Mouse (Mus musculus) liver, embryonic 15.5 days (tissue): Measurements from ENCODE around the gene Psmb10. TPM values are rescaled to one million over a fixed set of nuclear protein-coding genes. Genes with fewer than 3 reads are reported as not detected.

Experiments used
- ATAC-seq: fragments of 200-750 bp; cut with Nextera tagmentation; 2 replicates; pipeline ENCODE4 v1.8.0; 2017; ENCODE audit warnings: moderate number of reproducible peaks, mild to moderate bottlenecking, moderate library complexity; ENCODE audit not compliant: insufficient read depth
- H3K27ac ChIP-seq: fragments of 300-500 bp; sonication (generic); replicated peaks from 2 replicates; pipeline ENCODE4 v1.5.1; 2015; ENCODE audit warnings: mild to moderate bottlenecking, inconsistent platforms
- H3K27me3 ChIP-seq: fragments of 300-500 bp; sonication (generic); 2 replicates; pipeline ENCODE4 v1.6.1; 2015; ENCODE audit warnings: mild to moderate bottlenecking, inconsistent platforms
- H3K36me3 ChIP-seq: fragments of 300-500 bp; sonication (generic); replicated peaks from 2 replicates; pipeline ENCODE4 v1.6.1; 2015; ENCODE audit warnings: moderate library complexity, mild to moderate bottlenecking, inconsistent platforms
- H3K4me1 ChIP-seq: fragments of 300-500 bp; sonication (generic); replicated peaks from 2 replicates; pipeline ENCODE4 v1.6.1; 2015; ENCODE audit warnings: inconsistent platforms
- H3K4me2 ChIP-seq: fragments of 300-500 bp; sonication (generic); 2 replicates; pipeline ENCODE4 v1.6.1; 2015; ENCODE audit warnings: moderate library complexity, mild to moderate bottlenecking, inconsistent platforms
- H3K4me3 ChIP-seq: fragments of 300-500 bp; sonication (generic); replicated peaks from 2 replicates; pipeline ENCODE4 v1.5.1; 2015; ENCODE audit warnings: mild to moderate bottlenecking, inconsistent platforms
- H3K9ac ChIP-seq: fragments of 300-500 bp; sonication (generic); 2 replicates; pipeline ENCODE4 v1.6.1; 2015; ENCODE audit warnings: moderate library complexity, mild to moderate bottlenecking, inconsistent platforms
- H3K9me3 ChIP-seq: fragments of 300-500 bp; sonication (generic); replicated peaks from 2 replicates; pipeline ENCODE4 v1.6.1; 2016; ENCODE audit warnings: inconsistent platforms
- WGBS: fragments of 180-500 bp; shearing (Covaris S2); methylation state at CpG from one replicate; pipeline ENCODE4 v1.1.7; 2015; ENCODE audit warnings: mixed read lengths; ENCODE audit not compliant: insufficient replicate concordance; 5-methylcytosine and 5-hydroxymethylcytosine counted together
- polyA plus RNA-seq: library from polyadenylated mRNA; unstranded; fragments of >200 nt; fragmentation: Nextera tagmentation; extraction: Ambion mirVana; gene quantifications from 2 replicates; pipeline ENCODE4 v1.2.1, GENCODE M21; 2015

Psmb10 gene
- polyA plus RNA-seq, 1 experiment from 2014 or later, result 45.0 TPM

GRCm38 (mm10) chr8:105937496-105938305 is 543 bp downstream of the Psmb10 start:
- WGBS, result under 1% methylated on average over 33 of the region's 33 CpGs
- ATAC-seq, result peak; percentile 14
- Histone ChIP-seq H3K9ac (peak overlapping the region; percentile 72), H3K4me2 (peak overlapping the region; percentile 93), H3K4me3 (peak overlapping the region; percentile 72), H3K27me3 (no peaks in the 10 kb centered on the region), H3K4me1 (peaks cover 34% of the 10 kb centered on the region), H3K27ac (peak overlapping the region; percentile 82), H3K36me3 (0 out of 2 replicates have a peak, but pooled peaks cover 10% of the 10 kb centered on the region), H3K9me3 (no peaks in the 10 kb centered on the region)

GRCm38 (mm10) chr8:105936866-105937475 is 1.3 kb downstream of the Psmb10 start:
- H3K36me3 ChIP-seq, result 0 out of 2 replicates have a peak, but pooled peaks cover 10% of the 10 kb centered on the region
- no peaks in the 10 kb centered on the region for H3K27me3 ChIP-seq
- no peaks in the 10 kb centered on the region for H3K9me3 ChIP-seq
- peak; percentile 71 for ATAC-seq
- peak overlapping the region; percentile 72 for H3K4me3 ChIP-seq
- peaks cover 34% of the 10 kb centered on the region for H3K4me1 ChIP-seq
- peak overlapping the region; percentile 93 for H3K4me2 ChIP-seq
- peak overlapping the region; percentile 72 for H3K9ac ChIP-seq
- peak overlapping the region; percentile 82 for H3K27ac ChIP-seq
- WGBS, result 1% methylated on average over 30 of the region's 30 CpGs

- 20% methylated on average over 7 of the region's 7 CpGs for WGBS
- Histone ChIP-seq H3K9me3 (no peaks in the 10 kb centered on the region), H3K27me3 (no peaks in the 10 kb centered on the region), H3K4me2 (peak overlapping the region; percentile 93), H3K9ac (peak overlapping the region; percentile 72), H3K4me1 (peaks cover 34% of the 10 kb centered on the region), H3K4me3 (peak overlapping the region; percentile 72), H3K27ac (peak overlapping the region; percentile 82), H3K36me3 (0 out of 2 replicates have a peak, but pooled peaks cover 10% of the 10 kb centered on the region)
- no peak for ATAC-seq
These were observed 2.2 kb downstream of the Psmb10 start for GRCm38 (mm10) chr8:105935863-105936603.

GRCm38 (mm10) chr8:105935105-105935504 is 3.1 kb downstream of the Psmb10 start:
- Histone ChIP-seq H3K4me2 (peak overlapping the region; percentile 27; the same call in 1 of the 2 replicates), H3K9ac (no peak overlapping the region), H3K4me3 (no peak overlapping the region), H3K27me3 (no peaks in the 10 kb centered on the region), H3K36me3 (peaks cover 14% of the 10 kb centered on the region; the same call in 1 of the 2 replicates), H3K9me3 (no peaks in the 10 kb centered on the region), H3K27ac (peak overlapping the region; percentile 82), H3K4me1 (peaks cover 41% of the 10 kb centered on the region)
- WGBS, result 21% methylated on average over 6 of the region's 6 CpGs
- ATAC-seq, result no peak

- WGBS, result 76% methylated on average over 2 of the region's 2 CpGs
- no peaks in the 10 kb centered on the region for H3K9me3 ChIP-seq
- no peak for ATAC-seq
- H3K36me3 ChIP-seq, result peaks cover 17% of the 10 kb centered on the region
- H3K4me1 ChIP-seq, result peaks cover 38% of the 10 kb centered on the region
- H3K27ac ChIP-seq, result no peak within 1 kb of the TSS
- no peak within 1 kb of the TSS for H3K4me2 ChIP-seq
- no peaks in the 10 kb centered on the region for H3K27me3 ChIP-seq
- H3K4me3 ChIP-seq, result no peak within 1 kb of the TSS
- no peak within 1 kb of the TSS for H3K9ac ChIP-seq
These were observed 4.5 kb downstream of the Psmb10 start, which contains the start of gene Ctrl for GRCm38 (mm10) chr8:105933762-105934161. Gene Ctrl (minus strand): TSS chr8:105933862.

GRCm38 (mm10) chr8:105932525-105932924 is 5.7 kb downstream of the Psmb10 start:
- Histone ChIP-seq H3K36me3 (peaks cover 18% of the 10 kb centered on the region), H3K9ac (no peak overlapping the region), H3K4me3 (no peak overlapping the region), H3K27ac (no peak overlapping the region), H3K4me2 (no peak overlapping the region), H3K4me1 (peaks cover 34% of the 10 kb centered on the region), H3K27me3 (no peaks in the 10 kb centered on the region), H3K9me3 (no peaks in the 10 kb centered on the region)
- WGBS, result 84% methylated on average over 11 of the region's 11 CpGs
- ATAC-seq, result no peak

GRCm38 (mm10) chr8:105931271-105931670 is 7.0 kb downstream of the Psmb10 start:
- Histone ChIP-seq H3K4me2 (no peak overlapping the region), H3K4me3 (no peak overlapping the region), H3K9me3 (no peaks in the 10 kb centered on the region), H3K4me1 (peaks cover 28% of the 10 kb centered on the region), H3K27me3 (no peaks in the 10 kb centered on the region), H3K9ac (no peak overlapping the region), H3K27ac (no peak overlapping the region), H3K36me3 (peaks cover 22% of the 10 kb centered on the region)
- 89% methylated on average over 3 of the region's 3 CpGs for WGBS
- no peak for ATAC-seq

- no peaks in the 10 kb centered on the region for H3K9me3 ChIP-seq
- no peak overlapping the region for H3K4me3 ChIP-seq
- peak; percentile 36; the same call in 1 of the 2 replicates for ATAC-seq
- H3K27ac ChIP-seq, result no peak overlapping the region
- no peak overlapping the region for H3K9ac ChIP-seq
- H3K4me1 ChIP-seq, result peaks cover 21% of the 10 kb centered on the region
- WGBS, result 15% methylated on average over 8 of the region's 8 CpGs
- peaks cover 22% of the 10 kb centered on the region for H3K36me3 ChIP-seq
- H3K4me2 ChIP-seq, result no peak overlapping the region
- no peaks in the 10 kb centered on the region for H3K27me3 ChIP-seq
These were observed 7.6 kb downstream of the Psmb10 start for GRCm38 (mm10) chr8:105930602-105931001.

GRCm38 (mm10) chr8:105925123-105925522 is 13.1 kb downstream of the Psmb10 start:
- peaks cover 10% of the 10 kb centered on the region for H3K4me1 ChIP-seq
- WGBS, result 67% methylated on average over 3 of the region's 3 CpGs
- ATAC-seq, result no peak
- no peak overlapping the region for H3K9ac ChIP-seq
- no peak overlapping the region for H3K27ac ChIP-seq
- no peak overlapping the region for H3K4me2 ChIP-seq
- H3K36me3 ChIP-seq, result peaks cover 21% of the 10 kb centered on the region
- no peak overlapping the region for H3K4me3 ChIP-seq
- H3K27me3 ChIP-seq, result no peaks in the 10 kb centered on the region
- H3K9me3 ChIP-seq, result no peaks in the 10 kb centered on the region

GRCm38 (mm10) chr8:105919390-105919789 is 18.9 kb downstream of the Psmb10 start:
- 65% methylated on average over 3 of the region's 3 CpGs for WGBS
- Histone ChIP-seq H3K27me3 (no peaks in the 10 kb centered on the region), H3K4me2 (no peak overlapping the region), H3K36me3 (peaks cover 18% of the 10 kb centered on the region), H3K27ac (no peak overlapping the region), H3K9ac (no peak overlapping the region), H3K4me1 (peaks cover 4% of the 10 kb centered on the region; the same call in 1 of the 2 replicates), H3K4me3 (no peak overlapping the region), H3K9me3 (no peaks in the 10 kb centered on the region)
- ATAC-seq, result no peak
